Mouse (Mus musculus) left cerebral cortex, postnatal 10 days (tissue): ENCODE measurements at regions not wholly inside any gene's neighbourhood (a gene's known extent, or its start where the extent isn't known, plus 50 kb on each side); places are given as distances from the start of the nearest gene placed in this dataset.
"Not testable (repeated sequence)": the region's sequence is repeated elsewhere in the genome, so short reads cannot be mapped to it uniquely, and the experiment has no call there.

Experiments used
- DNase-seq, 2 experiments: peaks; one replicate each; pipeline ENCODE4 v3.0.0; 2021 to 2022; ENCODE audit warnings: low spot score in 2 of 2, mixed read lengths in 1 of 2; ENCODE audit errors: extremely low spot score in 1 of 2
- intact Hi-C: fragments of 180-260 bp; cut with DNase I; formaldehyde crosslinking; loops from one replicate; pipeline ENCODE4 v1.15.1; 2025

DNA sequence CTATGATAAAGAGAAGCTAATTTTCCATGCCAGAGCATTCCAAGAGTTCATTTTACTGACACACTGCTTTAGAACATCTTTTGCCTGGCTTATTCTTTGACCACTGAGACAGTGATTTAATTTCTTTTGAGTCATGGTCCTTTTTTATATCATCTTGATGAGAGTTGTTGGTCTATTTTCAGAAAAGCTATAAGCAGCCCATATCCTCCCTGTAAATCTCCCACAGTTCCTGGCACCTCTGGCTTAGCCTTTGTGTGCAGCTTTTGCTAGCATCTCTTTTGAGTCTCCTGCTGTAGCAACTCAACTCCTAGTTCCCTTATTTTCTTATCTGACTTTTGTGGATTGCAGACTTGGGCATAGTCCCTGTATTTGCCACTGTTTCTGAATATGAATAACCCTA is 207.5 kb upstream of the 4931417E11Rik start:
- DNase-seq: no peak
- intact Hi-C loops: no loop called here

GRCm38 (mm10) chr6:73669401-73669800 is 199.9 kb upstream of the 4931417E11Rik start:
- DNase-seq: no peak
- intact Hi-C loops: no loop called here

GRCm38 (mm10) chr6:73658988-73659387 is 189.5 kb upstream of the 4931417E11Rik start:
- intact Hi-C loops: no loop called here
- no peak for DNase-seq

- DNase-seq: no peak
- intact Hi-C loops: no loop called here
These were observed 175.9 kb upstream of the 4931417E11Rik start for GRCm38 (mm10) chr6:73645378-73645777.

DNA sequence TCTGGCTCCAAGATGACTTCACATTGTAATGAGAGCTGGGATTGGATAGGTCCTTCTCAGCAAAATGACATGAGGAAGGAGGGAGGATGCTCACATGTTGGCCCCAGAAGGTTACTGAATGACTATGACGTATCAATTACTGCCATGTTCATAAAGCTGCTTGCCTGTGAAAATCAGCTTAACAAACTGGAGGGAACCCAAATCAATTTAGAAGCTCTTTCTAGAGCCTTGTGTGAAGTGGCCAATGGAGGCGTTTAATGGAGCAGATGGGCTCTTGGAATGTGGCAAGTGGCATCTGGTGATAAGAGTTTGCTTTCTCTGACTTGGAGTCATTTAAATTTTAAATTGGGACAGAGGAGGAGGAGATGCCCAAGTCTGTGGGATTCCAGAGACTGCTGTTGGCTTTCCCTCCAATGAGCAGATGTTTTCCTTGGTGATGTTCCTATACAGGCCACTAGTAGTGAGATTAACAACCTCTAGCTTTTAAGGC is 175.4 kb upstream of the 4931417E11Rik start:
- intact Hi-C loops: no loop called here
- peak in 1 of 2 experiments; percentile 33 for DNase-seq

DNA sequence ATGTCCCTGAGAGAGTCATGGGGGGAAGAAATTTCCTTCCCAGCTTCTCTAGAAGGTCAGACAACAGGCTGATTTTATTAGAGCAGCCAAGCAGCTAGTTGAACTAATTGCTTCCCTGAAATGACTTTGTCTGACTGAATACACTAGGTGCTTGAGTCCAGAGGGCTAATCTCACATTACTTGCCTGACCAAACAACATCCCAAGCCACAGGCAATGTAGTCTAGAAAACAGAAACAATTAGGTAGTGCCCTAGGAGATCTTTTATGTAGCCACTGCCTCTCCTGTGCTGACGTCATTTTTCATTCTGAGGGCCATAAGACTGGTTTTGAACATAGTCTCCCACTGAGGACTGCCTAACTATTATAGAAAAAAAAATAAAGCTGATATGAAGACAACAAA is 159.1 kb upstream of the 4931417E11Rik start:
- DNase-seq: no peak
- intact Hi-C loops: no loop called here

- intact Hi-C loops: no loop called here
These were observed 157.0 kb upstream of the 4931417E11Rik start for GRCm38 (mm10) chr6:73626451-73626850.

GRCm38 (mm10) chr6:73624211-73624610 is 154.7 kb upstream of the 4931417E11Rik start:
- DNase-seq: no peak
- intact Hi-C loops: no loop called here

More at GRCm38 (mm10) chr6:73626451-73626850, 157.0 kb upstream of the 4931417E11Rik start:
- DNase-seq: no peak

GRCm38 (mm10) chr6:73621839-73622426 is 152.5 kb upstream of the 4931417E11Rik start:
- intact Hi-C loops: no loop called here
- no peak for DNase-seq

GRCm38 (mm10) chr6:73612266-73612665 is 142.8 kb upstream of the 4931417E11Rik start:
- DNase-seq: no peak
- intact Hi-C loops: no loop called here

DNA sequence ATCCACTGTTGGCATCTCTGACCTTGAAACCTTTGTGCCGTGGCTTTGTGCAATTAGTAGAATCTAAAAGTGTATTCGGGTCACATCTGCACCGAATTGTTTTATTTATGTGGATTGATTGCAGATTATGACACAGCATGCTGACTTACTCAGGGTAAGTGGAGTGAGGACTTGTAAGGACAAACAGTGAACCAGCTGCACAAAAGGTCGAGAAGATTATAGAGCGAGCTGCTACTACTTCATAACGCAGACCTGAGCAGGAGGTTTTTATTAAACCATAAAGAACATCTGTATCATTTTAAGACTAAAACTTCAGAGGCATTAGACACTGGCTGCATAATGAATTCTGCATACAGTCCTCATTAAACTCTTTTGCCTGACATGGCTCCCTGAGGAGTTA is 142.4 kb upstream of the 4931417E11Rik start:
- intact Hi-C loops: no loop called here
- no peak for DNase-seq

DNA sequence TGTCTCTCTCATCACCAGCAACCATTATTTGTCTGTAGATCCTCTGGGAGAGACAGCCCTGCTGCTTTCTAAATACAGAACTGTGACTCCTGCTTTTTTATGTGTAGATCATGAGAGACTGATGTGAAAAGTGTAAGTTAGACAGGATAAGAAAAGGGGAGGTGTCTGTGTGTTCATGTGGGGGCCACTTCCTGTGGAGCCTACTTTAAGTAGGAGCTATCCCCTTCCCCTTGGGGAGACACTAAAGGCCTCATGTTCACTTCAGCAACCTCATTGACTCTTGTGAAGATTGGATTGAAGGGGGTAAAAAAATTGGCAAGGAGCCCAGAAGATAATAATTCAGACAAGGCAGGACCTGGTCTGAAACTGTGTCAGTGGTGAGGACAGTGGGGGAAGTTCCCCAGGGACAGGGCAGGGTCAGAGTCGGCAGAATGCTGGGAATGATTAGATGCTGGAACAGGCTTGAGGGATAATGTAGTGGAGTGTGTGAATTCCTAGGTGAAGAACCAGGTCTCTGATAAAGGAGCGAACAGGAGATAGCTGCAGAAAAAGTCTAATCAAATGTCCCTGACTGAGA is 140.7 kb upstream of the 4931417E11Rik start:
- intact Hi-C loops: no loop called here

DNA sequence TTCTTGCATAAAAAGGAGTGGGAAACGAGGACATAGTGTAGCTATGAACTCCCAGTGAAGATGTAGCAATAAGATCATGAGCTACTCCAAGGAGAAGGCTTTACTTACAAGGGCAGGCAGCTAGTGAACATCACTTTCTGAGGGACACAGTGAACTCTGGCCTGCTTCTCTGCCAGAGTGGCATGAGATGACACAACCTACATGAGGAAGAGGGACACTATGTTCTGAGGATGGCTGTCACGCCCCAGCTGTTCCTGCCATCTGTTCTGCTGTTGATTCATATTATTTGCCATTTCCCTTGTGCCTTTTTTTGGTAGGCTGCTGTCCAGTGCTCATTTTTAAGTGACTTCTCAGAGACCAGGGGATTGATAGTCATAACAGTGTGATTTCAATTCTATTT is 118.2 kb upstream of the 4931417E11Rik start:
- intact Hi-C loops: no loop called here
- no peak for DNase-seq

More for the DNA sequence above, 140.7 kb upstream of the 4931417E11Rik start:
- no peak for DNase-seq

DNA sequence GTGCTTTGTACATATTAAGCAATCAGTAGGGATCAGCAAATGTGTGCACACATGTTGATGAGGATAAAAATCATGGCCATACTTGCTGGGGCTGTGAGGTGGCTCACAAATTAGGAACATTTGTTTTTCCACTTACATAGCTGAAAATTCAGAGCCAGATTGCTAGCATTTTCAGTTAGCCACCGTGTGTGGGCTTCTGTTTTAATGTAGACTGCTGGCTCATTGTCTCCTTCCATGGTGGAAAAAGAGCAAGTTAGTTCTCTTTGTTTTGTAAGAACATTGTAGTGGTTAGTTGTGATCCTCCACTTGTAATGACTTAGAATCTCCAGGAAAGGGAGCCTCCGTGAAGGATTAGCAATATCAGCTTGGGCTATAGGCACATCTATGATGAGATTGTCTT is 107.2 kb upstream of the 4931417E11Rik start:
- intact Hi-C loops: no loop called here
- no peak for DNase-seq

GRCm38 (mm10) chr6:73560000-73560399 is 90.5 kb upstream of the 4931417E11Rik start:
- DNase-seq: no peak
- intact Hi-C loops: no loop called here

- intact Hi-C loops: no loop called here
- DNase-seq: no peak
These were observed 61.1 kb upstream of the 4931417E11Rik start for GRCm38 (mm10) chr6:73530559-73530958.

GRCm38 (mm10) chr6:73530098-73530497 is 60.6 kb upstream of the 4931417E11Rik start:
- DNase-seq: no peak
- intact Hi-C loops: no loop called here

DNA sequence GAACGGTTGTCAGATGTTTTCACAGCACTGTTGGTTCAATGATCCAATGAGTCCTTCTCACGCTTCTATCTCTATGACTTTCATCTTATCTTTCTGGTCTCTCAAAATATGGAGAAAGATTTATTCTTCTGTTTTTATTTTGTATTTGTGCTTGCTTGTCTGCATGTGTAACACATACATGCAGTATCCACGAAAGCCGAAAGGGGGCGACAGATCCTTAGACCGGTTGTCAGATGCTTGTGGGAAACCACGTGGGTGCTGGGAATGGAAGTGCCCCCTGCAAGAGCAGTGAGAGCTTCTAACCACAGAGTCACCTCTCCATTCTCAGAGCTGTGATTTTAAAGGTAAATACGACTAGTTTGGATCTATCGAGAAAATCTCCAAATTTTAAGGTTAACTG is 54.2 kb upstream of the 4931417E11Rik start:
- no peak for DNase-seq
- intact Hi-C loops: no loop called here

GRCm38 (mm10) chr6:73519894-73520293 is 50.4 kb upstream of the 4931417E11Rik start:
- intact Hi-C loops: not testable (repeated sequence)

More at GRCm38 (mm10) chr6:73519894-73520293, 50.4 kb upstream of the 4931417E11Rik start:
- not testable (repeated sequence) for DNase-seq
